Mouse (Mus musculus) layer of hippocampus, postnatal 36 days (tissue): Measurements from ENCODE around the gene Dnase2a. TPM values are rescaled to one million over a fixed set of nuclear protein-coding genes. Genes with fewer than 3 reads are reported as not detected.
"Not testable (repeated sequence)": the region's sequence is repeated elsewhere in the genome, so short reads cannot be mapped to it uniquely, and the experiment has no call there.

Source experiments
- DNase-seq, 2 experiments: peaks; one replicate each; pipeline ENCODE4 v3.0.0; 2022
- total RNA-seq, 2 experiments: library from RNA; stranded (reverse); gene quantifications; 2 replicates each; pipeline ENCODE4 v1.2.3; 2021

Gene Dnase2a
- total RNA-seq, 2 experiments from 2014 or later: 3.2 to 3.9 TPM

DNA sequence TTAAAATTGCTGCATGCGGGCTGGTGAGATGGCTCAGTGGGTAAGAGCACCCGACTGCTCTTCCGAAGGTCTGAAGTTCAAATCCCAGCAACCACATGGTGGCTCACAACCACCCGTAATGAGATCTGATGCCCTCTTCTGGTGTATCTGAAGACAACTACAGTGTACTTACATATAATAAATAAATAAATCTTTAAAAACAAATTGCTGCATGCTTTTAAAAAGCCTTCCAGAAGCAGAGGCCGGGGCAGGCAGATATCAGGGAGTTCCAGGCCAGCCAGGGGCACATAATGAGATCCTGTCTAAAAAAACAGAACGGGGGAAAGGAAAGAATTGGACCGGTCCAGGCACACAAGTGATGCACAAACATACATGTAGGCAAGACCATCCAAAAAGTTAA lies 381 bp upstream of the Dnase2a start:
- not testable (repeated sequence) for DNase-seq

GRCm38 (mm10) chr8:84909162-84909767 lies 905 bp downstream of the Dnase2a start:
- no peak for DNase-seq

DNA sequence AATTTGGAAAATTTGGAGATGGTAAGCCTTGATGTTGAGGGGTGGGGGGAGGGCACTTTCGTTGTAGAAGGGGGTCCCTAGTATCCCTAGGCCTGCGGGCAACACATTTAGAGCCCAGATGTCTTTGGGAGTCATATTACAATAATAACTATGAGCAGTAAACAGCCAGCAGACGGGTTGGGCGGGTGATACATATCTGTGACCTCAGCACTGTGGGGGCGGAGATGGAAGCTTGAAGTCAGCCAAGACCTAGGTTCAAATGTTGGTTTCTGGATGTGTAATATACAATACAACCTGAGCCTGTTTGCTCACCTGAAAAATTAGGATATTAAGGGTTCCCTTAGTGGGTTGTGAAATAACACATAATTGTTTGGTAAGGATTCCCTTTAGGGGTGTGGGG lies 1.6 kb downstream of the Dnase2a start:
- DNase-seq: no peak

- no peak for DNase-seq
These were observed 2.2 kb downstream of the Dnase2a start for GRCm38 (mm10) chr8:84910551-84910950.

DNA sequence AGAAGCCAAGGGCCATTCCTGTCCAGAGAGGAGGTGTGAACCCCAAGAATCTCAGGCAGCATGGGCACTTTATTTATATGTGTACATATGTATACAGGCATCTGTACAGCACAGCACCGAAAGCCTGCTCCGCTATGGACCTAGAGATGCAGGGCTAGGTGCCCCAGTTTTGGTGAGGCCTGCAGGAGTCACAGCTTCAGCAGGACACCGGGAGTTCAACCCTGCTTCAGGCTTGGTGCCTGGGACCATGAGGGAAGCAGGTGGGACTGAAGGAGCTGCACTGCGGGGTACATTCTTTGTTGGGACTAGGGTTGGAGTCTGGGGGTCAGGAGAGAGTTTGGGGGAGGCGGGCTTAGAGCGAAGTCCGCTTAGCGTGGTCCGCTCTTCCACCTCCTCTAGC lies 3.5 kb downstream of the Dnase2a start:
- DNase-seq: no peak

DNA sequence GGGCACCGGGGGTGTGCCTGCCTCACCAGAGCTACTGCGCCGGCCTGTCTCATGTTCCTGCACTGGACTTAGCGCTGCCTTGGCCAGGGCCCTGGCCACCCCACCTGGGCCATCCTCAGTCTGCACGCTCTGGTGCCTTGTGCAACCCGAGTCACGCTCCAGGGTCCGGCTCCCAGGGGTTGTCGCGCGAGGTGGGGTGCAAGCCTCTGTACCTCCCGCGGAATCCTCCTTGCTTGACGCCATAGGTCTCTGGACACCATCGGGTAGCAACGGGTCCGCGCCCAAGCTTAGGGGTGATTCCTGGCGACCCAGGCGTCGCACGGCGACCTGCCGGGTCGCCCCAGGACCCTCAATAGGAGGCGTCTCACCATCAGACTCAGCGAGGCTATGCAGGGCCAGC lies 4.0 kb downstream of the Dnase2a start:
- no peak for DNase-seq

GRCm38 (mm10) chr8:84912895-84913501 lies 4.6 kb downstream of the Dnase2a start:
- no peak for DNase-seq

GRCm38 (mm10) chr8:84913502-84913900 lies 5.1 kb downstream of the Dnase2a start:
- no peak for DNase-seq

DNA sequence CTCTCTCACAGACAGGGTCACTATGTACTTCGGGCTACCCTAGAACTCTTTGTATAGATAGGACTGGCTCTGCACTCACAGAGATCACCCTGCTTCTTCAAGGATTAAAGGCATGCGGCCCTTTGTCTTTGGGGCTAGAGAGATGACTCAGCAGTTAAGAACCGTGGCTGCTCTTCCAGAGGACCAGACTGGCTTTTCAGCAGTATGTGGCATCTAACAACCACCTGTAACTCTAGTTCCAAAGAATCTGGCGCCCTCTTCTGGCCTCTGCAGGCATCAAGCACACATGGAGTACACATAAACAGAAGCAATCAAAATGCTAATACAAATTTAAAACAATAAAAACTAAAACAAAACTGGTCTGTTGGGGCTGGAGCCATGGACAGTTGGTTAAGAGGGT lies 5.6 kb downstream of the Dnase2a start:
- no peak for DNase-seq

GRCm38 (mm10) chr8:84915269-84915668 lies 6.9 kb downstream of the Dnase2a start:
- no peak for DNase-seq

DNA sequence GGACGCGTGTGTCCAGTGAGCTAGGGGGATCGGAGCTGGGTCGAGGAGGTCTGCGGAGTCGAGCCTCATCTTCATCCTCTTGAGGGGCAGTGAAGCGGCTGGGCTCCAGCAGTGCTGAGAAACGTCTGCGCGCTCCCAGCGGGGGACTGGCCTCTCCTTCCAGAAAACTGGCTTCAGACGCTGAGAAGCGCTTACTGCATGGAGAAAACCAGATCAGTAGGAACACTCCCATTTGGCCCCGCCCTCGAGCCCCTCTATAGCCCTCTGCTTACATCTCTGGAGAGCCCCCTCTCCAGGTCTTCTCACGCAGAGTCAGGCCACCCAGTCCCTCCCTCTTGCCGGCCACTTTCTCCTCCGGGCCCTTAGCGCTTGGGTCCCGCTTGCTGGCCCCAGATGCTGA lies 9.4 kb downstream of the Dnase2a start:
- no peak for DNase-seq

- no peak for DNase-seq
These were observed 10.3 kb downstream of the Dnase2a start for GRCm38 (mm10) chr8:84918646-84919045.

DNA sequence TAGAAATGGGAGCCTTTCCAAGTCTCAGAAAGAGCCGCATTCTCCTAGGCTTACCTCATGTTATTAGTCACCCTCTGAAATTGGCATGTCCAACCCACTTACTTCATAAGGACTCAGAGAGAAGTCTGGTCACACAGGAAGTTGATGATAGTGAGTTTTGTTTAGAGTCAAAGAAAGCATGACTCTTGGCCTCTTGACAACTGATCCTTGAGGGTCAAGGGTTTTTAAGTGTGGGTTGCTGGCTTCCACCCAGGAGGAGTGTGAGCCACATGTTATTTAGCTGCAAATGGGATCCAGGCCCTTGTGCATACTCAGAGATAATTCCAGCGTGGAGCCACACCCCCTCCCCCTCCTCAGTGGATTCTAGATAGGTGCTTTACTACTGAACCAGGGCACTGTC lies 13.2 kb downstream of the Dnase2a start:
- DNase-seq: no peak

- DNase-seq: no peak
These were observed 17.2 kb downstream of the Dnase2a start for GRCm38 (mm10) chr8:84925557-84925956.

- DNase-seq: no peak
These were observed 19.2 kb downstream of the Dnase2a start for GRCm38 (mm10) chr8:84927513-84927912.

DNA sequence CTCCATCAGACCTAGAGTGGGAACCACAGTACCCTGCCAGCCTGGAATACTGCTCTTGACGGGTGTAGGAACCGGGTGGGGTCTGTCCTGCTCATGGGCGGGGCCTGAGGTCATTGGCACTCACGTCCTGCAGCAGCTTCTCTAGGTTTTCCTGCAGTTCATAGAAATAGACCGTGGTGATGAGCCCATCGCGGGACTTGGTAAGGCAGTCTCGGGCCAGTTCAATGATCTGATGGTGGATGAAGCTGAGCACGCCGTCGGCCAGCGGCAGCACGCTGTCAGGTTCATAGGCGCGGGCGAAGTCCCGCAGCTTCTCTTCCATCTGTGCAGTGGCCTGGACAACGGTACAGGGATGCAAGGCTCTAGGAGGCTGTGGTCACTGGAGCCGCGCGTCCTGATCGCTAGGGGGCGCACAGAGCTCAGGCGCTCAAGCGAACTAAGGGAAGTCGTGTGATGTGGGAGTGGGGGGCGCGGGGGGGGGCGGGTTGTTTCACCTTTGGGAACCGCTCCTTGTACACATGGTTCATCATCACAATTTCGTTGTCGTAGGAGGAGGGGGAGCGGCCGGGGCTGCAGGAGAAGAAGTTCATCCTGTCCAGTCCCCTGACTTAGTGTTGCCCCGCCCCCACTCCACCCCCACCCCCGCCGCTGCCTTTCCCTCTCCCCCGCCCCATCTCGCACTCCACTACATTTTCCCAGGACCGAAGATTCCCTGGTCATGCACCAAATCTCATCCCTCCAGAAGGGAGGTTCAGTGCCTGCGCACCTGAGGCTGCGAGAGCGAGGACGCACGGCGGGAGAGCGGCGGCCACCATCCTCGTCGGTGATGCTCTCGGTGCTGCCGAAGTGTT lies 20.3 kb downstream of the Dnase2a start:
- peak in 1 of 2 experiments; percentile 57 for DNase-seq

GRCm38 (mm10) chr8:84930582-84930981 lies 22.2 kb downstream of the Dnase2a start:
- no peak for DNase-seq

- no peak for DNase-seq
These were observed 25.6 kb downstream of the Dnase2a start for GRCm38 (mm10) chr8:84933767-84934559.

GRCm38 (mm10) chr8:84934860-84935259 lies 26.5 kb downstream of the Dnase2a start:
- no peak for DNase-seq

DNA sequence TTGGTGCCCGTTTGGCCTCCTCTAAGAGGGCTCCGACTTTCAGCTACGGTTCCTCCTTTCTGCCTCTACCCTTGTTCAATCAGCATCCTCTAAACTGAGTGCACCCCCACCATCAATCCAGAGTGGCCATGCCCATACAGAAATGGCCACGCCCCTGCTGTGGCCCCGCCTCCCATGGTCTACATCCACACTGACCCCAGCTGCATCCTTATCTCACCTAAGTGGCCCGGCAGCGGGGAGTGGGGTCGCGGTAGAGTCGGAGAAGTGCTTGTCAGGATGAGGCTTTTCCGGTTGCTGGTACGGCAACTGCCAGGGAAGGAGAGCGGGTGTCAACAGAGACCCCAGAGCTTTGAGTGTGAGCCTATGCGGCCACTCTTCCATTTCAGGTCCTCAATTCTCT lies 27.1 kb downstream of the Dnase2a start:
- no peak for DNase-seq

- no peak for DNase-seq
These were observed 27.9 kb downstream of the Dnase2a start for GRCm38 (mm10) chr8:84936041-84936961.
